Comparison of ENCODE assay signal across 20 mouse cellular contexts in the genomic region with DNA sequence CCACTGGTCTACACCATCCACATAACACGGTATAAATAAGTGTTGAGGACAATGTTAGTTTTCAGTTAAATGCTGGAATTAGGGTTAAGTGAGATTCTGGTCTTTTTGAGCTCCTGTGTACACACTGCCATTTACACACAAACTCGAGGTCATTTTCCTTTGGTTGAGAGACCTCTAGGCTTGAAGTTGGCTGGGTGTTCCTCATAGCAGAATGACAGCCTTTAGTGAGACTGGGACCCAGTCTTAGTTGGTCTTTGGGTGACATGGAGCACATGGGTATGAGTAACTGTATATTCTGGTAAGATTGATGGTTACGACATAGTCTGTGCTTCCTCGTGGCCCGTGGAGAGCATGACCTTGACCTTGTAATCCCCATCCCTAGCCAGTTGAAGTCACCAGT. TPM values are rescaled to one million over a fixed set of nuclear protein-coding genes. Genes with fewer than 3 reads are reported as not detected.
DNase-seq lines count a peak whose midpoint lies in the region; ATAC-seq and TF ChIP-seq lines count a peak whose summit lies in the region.
"Had no signal": no experiment of that assay in that cellular context is flagged by ENCODE, and none has a peak within 500 bp of the region (broad histone marks: within the 10 kb centered on the region; RNA-seq: fewer than 3 reads in every experiment).

No protein-coding gene starts in this region.

- no peaks in the 10 kb centered on the region for H3K9me3 ChIP-seq in hindbrain, embryonic 15.5 days
- no peaks in the 10 kb centered on the region for H3K9me3 ChIP-seq in hindbrain, embryonic 11.5 days (ENCODE audit: control insufficient read depth, low read length)
- no peaks in the 10 kb centered on the region for H3K9me3 ChIP-seq in hindbrain, embryonic 16.5 days (ENCODE audit: control insufficient read depth, low read length)
- H3K9me3 ChIP-seq in midbrain, embryonic 16.5 days (replicated peaks; ENCODE audit: control insufficient read depth, low read length, poor library complexity, severe bottlenecking), result no peaks in the 10 kb centered on the region
- H3K9me3 ChIP-seq: embryonic facial prominence, embryonic 15.5 days; limb, embryonic 10.5 days; liver, embryonic 12.5 days; lung, embryonic 15.5 days had no signal

- no peaks in the 10 kb centered on the region for H3K36me3 ChIP-seq in hindbrain, embryonic 15.5 days
- no peaks in the 10 kb centered on the region for H3K36me3 ChIP-seq in hindbrain, embryonic 11.5 days (ENCODE audit: control insufficient read depth, insufficient read depth, low read length)
- H3K36me3 ChIP-seq in hindbrain, embryonic 16.5 days (ENCODE audit: control insufficient read depth, insufficient read depth, low read length), result no peaks in the 10 kb centered on the region
- H3K36me3 ChIP-seq in midbrain, embryonic 16.5 days (ENCODE audit: control insufficient read depth, insufficient read depth, low read length), result no peaks in the 10 kb centered on the region
- H3K36me3 ChIP-seq: embryonic facial prominence, embryonic 15.5 days; limb, embryonic 10.5 days; liver, embryonic 12.5 days; lung, embryonic 15.5 days had no signal

- no peak overlapping the region for H3K27ac ChIP-seq in hindbrain, embryonic 15.5 days (replicated peaks)
- H3K27ac ChIP-seq in hindbrain, embryonic 11.5 days (ENCODE audit: low read depth, low read length), result no peak overlapping the region
- no peak overlapping the region for H3K27ac ChIP-seq in cortical plate, adult 2 months (ENCODE audit: insufficient read depth, low read length)
- no peak overlapping the region for H3K27ac ChIP-seq in hindbrain, embryonic 16.5 days (ENCODE audit: low read depth, low read length)
- no peak overlapping the region for H3K27ac ChIP-seq in midbrain, embryonic 16.5 days (ENCODE audit: low read length)
- H3K27ac ChIP-seq: embryonic facial prominence, embryonic 15.5 days; gastrocnemius, adult 2 months; limb, embryonic 10.5 days; liver, embryonic 12.5 days; lung, embryonic 15.5 days; macrophage had no signal

- DNase-seq in hindbrain, embryonic 11.5 days (ENCODE audit: low spot score), result no peak
- DNase-seq in liver, result no peak
- no peak for DNase-seq in layer of hippocampus, adult 18-20 months (ENCODE audit: low spot score in 2 of 2)
- DNase-seq: adrenal gland, postnatal 25 days; gastrocnemius, adult 2 months; heart, adult 18-20 months; kidney, adult 8-10 months; retina, postnatal 1 day had no signal

- H3K9ac ChIP-seq in hindbrain, embryonic 15.5 days, result peak overlapping the region; percentile 36; the same call in 1 of the 2 replicates
- no peak overlapping the region for H3K9ac ChIP-seq in hindbrain, embryonic 11.5 days (ENCODE audit: low read depth, low read length)
- H3K9ac ChIP-seq in hindbrain, embryonic 16.5 days (ENCODE audit: low read depth, low read length), result no peak overlapping the region
- no peak overlapping the region for H3K9ac ChIP-seq in midbrain, embryonic 16.5 days (ENCODE audit: low read depth, low read length)
- H3K9ac ChIP-seq: embryonic facial prominence, embryonic 15.5 days; liver, embryonic 12.5 days; lung, embryonic 15.5 days had no signal

- peaks cover 22% of the 10 kb centered on the region for H3K4me1 ChIP-seq in hindbrain, embryonic 15.5 days (replicated peaks)
- H3K4me1 ChIP-seq in hindbrain, embryonic 11.5 days (replicated peaks; ENCODE audit: control insufficient read depth, insufficient read depth, low read length), result 0 out of 2 replicates have a peak, but pooled peaks cover 2% of the 10 kb centered on the region
- H3K4me1 ChIP-seq in cortical plate, adult 2 months (ENCODE audit: control insufficient read depth, insufficient read depth, low read length), result no peaks in the 10 kb centered on the region; the same call in 1 of the 2 replicates
- peaks cover 7% of the 10 kb centered on the region; the same call in 1 of the 2 replicates for H3K4me1 ChIP-seq in hindbrain, embryonic 16.5 days (ENCODE audit: control insufficient read depth, insufficient read depth, low read depth, low read length)
- H3K4me1 ChIP-seq in midbrain, embryonic 16.5 days (ENCODE audit: control insufficient read depth, insufficient read depth, low read length), result peaks cover 13% of the 10 kb centered on the region; the same call in 1 of the 2 replicates
- H3K4me1 ChIP-seq: liver, embryonic 12.5 days had no signal

- no peak for TF ChIP-seq POLR2A in cortical plate, adult 2 months (IDR thresholded peaks at IDR 0.05; ENCODE audit: extremely low read depth, insufficient read depth, low read length)

- no peaks in the 10 kb centered on the region for H3K27me3 ChIP-seq in hindbrain, embryonic 15.5 days
- H3K27me3 ChIP-seq in hindbrain, embryonic 11.5 days (ENCODE audit: control insufficient read depth, insufficient read depth, low read length), result no peaks in the 10 kb centered on the region
- H3K27me3 ChIP-seq in hindbrain, embryonic 16.5 days (replicated peaks; ENCODE audit: control insufficient read depth, insufficient read depth, low read length), result no peaks in the 10 kb centered on the region
- no peaks in the 10 kb centered on the region for H3K27me3 ChIP-seq in midbrain, embryonic 16.5 days (ENCODE audit: control insufficient read depth, insufficient read depth, low read depth, low read length)
- H3K27me3 ChIP-seq: lung, embryonic 15.5 days had no signal

- H3K4me3 ChIP-seq in hindbrain, embryonic 15.5 days, result peak overlapping the region; percentile 47
- H3K4me3 ChIP-seq in hindbrain, embryonic 11.5 days (ENCODE audit: low read depth, low read length), result no peak overlapping the region
- peak overlapping the region; percentile 51; the same call in 1 of the 2 replicates for H3K4me3 ChIP-seq in cortical plate, adult 2 months (ENCODE audit: insufficient read depth, low read length)
- peak overlapping the region; percentile 59 for H3K4me3 ChIP-seq in hindbrain, embryonic 16.5 days (ENCODE audit: low read length)
- peak overlapping the region; percentile 52 for H3K4me3 ChIP-seq in midbrain, embryonic 16.5 days (ENCODE audit: low read depth, low read length)
- H3K4me3 ChIP-seq: embryonic facial prominence, embryonic 15.5 days; gastrocnemius, adult 2 months; limb, embryonic 10.5 days; liver, embryonic 12.5 days; lung, embryonic 15.5 days had no signal

- no peak for ATAC-seq in hindbrain, embryonic 15.5 days (ENCODE audit: low FRiP score, low read depth)
- ATAC-seq in hindbrain, embryonic 11.5 days (ENCODE audit: low FRiP score), result no peak
- ATAC-seq in hindbrain, embryonic 16.5 days, result no peak
- no peak for ATAC-seq in midbrain, embryonic 16.5 days
- ATAC-seq: liver, embryonic 12.5 days had no signal

- WGBS in hindbrain, embryonic 15.5 days, result 65% methylated on average over 5 of the region's 5 CpGs
- 62% methylated on average over 5 of the region's 5 CpGs for WGBS in hindbrain, embryonic 11.5 days
- WGBS in hindbrain, embryonic 16.5 days, result 74% methylated on average over 5 of the region's 5 CpGs
- 46% methylated on average over 5 of the region's 5 CpGs for WGBS in midbrain, embryonic 16.5 days

- peak overlapping the region; percentile 61 for H3K4me2 ChIP-seq in hindbrain, embryonic 15.5 days
- H3K4me2 ChIP-seq in hindbrain, embryonic 11.5 days (replicated peaks; ENCODE audit: low read depth, low read length), result no peak overlapping the region
- peak overlapping the region; percentile 81 for H3K4me2 ChIP-seq in hindbrain, embryonic 16.5 days (ENCODE audit: low read length)
- peak overlapping the region; percentile 74 for H3K4me2 ChIP-seq in midbrain, embryonic 16.5 days (ENCODE audit: low read length)

- TF ChIP-seq CTCF in cortical plate, adult 2 months (IDR thresholded peaks at IDR 0.05; ENCODE audit: extremely low read depth, insufficient read depth, low read length), result no peak

RNA-seq across cellular contexts. Expression of gene Kcnmb2, which starts 1.8 kb away (rescaled TPM):
- 12.3 and 12.8 TPM in 2 replicates for polyA plus RNA-seq in hindbrain, embryonic 15.5 days (2015; fragmentation: Nextera tagmentation; extraction: Ambion mirVana)
- 6.8 and 10.1 TPM in 2 replicates for polyA plus RNA-seq in hindbrain, embryonic 11.5 days (2014; fragmentation: Nextera tagmentation; extraction: Ambion mirVana)
- 1.2 and 1.3 TPM in 2 replicates for polyA plus RNA-seq in cortical plate, adult 2 months (2012; rRNA removed)
- 13.9 and 14.7 TPM in 2 replicates for polyA plus RNA-seq in hindbrain, embryonic 16.5 days (2015; fragmentation: Nextera tagmentation; extraction: Ambion mirVana)
- polyA plus RNA-seq in midbrain, embryonic 16.5 days (2015; fragmentation: Nextera tagmentation; extraction: Ambion mirVana), result 13.2 and 13.4 TPM in 2 replicates
- total RNA-seq in layer of hippocampus, adult 18-20 months (2021), result 1 to 10 TPM; 5.9 to 7.9 TPM
- total RNA-seq: ES-E14; heart, adult 18-20 months; hematopoietic stem cell, adult 5-6 weeks; monocyte, adult 5-6 weeks had no signal
- polyA plus RNA-seq: macrophage had no signal
